Mouse (Mus musculus) midbrain, postnatal 0 days (tissue): ENCODE measurements around the gene 4933427D14Rik. TPM values are rescaled to one million over a fixed set of nuclear protein-coding genes. Genes with fewer than 3 reads are reported as not detected.

Experiments used
- ATAC-seq: fragments of 200-750 bp; cut with Nextera tagmentation; 2 replicates; pipeline ENCODE4 v1.8.0; 2017; ENCODE audit warnings: moderate number of reproducible peaks, mild to moderate bottlenecking, moderate TSS enrichment, moderate library complexity; ENCODE audit not compliant: low FRiP score
- DNase-seq: peaks from one replicate; pipeline ENCODE4 v3.0.0-alpha.2; 2015; ENCODE audit warnings: low spot score
- H3K27ac ChIP-seq: fragments of 300-500 bp; sonication (generic); 2 replicates; pipeline ENCODE4 v1.5.1; 2014; ENCODE audit warnings: low read depth, mild to moderate bottlenecking, low read length, mixed read lengths
- H3K27me3 ChIP-seq: fragments of 300-500 bp; sonication (generic); 2 replicates; pipeline ENCODE4 v1.6.1; 2014; ENCODE audit warnings: low read length, control low read depth, mixed read lengths; ENCODE audit not compliant: insufficient read depth
- H3K36me3 ChIP-seq: fragments of 300-500 bp; sonication (generic); 2 replicates; pipeline ENCODE4 v1.6.1; 2014; ENCODE audit warnings: low read length, control low read depth, mixed read lengths; ENCODE audit not compliant: insufficient read depth
- H3K4me1 ChIP-seq: fragments of 300-500 bp; sonication (generic); 2 replicates; pipeline ENCODE4 v1.6.1; 2014; ENCODE audit warnings: mild to moderate bottlenecking, control low read depth, antibody characterized with exemption, low read length, mixed read lengths; ENCODE audit not compliant: insufficient read depth
- H3K4me2 ChIP-seq: fragments of 300-500 bp; sonication (generic); 2 replicates; pipeline ENCODE4 v1.6.1; 2014; ENCODE audit warnings: low read depth, mild to moderate bottlenecking, low read length, mixed read lengths; ENCODE audit not compliant: poor library complexity, severe bottlenecking
- H3K4me3 ChIP-seq: fragments of 300-500 bp; sonication (generic); 2 replicates; pipeline ENCODE4 v1.5.1; 2014; ENCODE audit warnings: low read depth, mild to moderate bottlenecking, low read length, moderate library complexity
- H3K9ac ChIP-seq: fragments of 300-500 bp; sonication (generic); replicated peaks from 2 replicates; pipeline ENCODE4 v1.6.1; 2014; ENCODE audit warnings: mild to moderate bottlenecking, low read length, moderate library complexity, mixed read lengths; ENCODE audit not compliant: poor library complexity, severe bottlenecking
- H3K9me3 ChIP-seq: fragments of 300-500 bp; sonication (generic); 2 replicates; pipeline ENCODE4 v1.6.1; 2016; ENCODE audit warnings: low read length, control low read depth
- CTCF ChIP-seq: IDR thresholded peaks from 2 replicates; pipeline ENCODE4 v1.5.1; 2016; ENCODE audit warnings: antibody characterized with exemption, mild to moderate bottlenecking
- WGBS: fragments of 180-500 bp; shearing (Covaris S2); extraction: QIAGEN DNeasy Blood & Tissue Kit; methylation state at CpG from one replicate; pipeline ENCODE4 v1.1.7; 2014; 5-methylcytosine and 5-hydroxymethylcytosine counted together
- polyA plus RNA-seq: library from polyadenylated mRNA; unstranded; fragments of >200 nt; fragmentation: Nextera tagmentation; extraction: Ambion mirVana; gene quantifications from 2 replicates; pipeline ENCODE4 v1.2.1, GENCODE M21; 2015
- total RNA-seq: library from RNA; depleted of rRNA; stranded (reverse); fragments of >200 nt; gene quantifications from 2 replicates; pipeline ENCODE4 v1.2.3, GENCODE M21; 2014

Gene 4933427D14Rik
- total and polyA plus RNA-seq, 2 experiments from 2014 or later = 16.6 to 20.6 TPM

DNA sequence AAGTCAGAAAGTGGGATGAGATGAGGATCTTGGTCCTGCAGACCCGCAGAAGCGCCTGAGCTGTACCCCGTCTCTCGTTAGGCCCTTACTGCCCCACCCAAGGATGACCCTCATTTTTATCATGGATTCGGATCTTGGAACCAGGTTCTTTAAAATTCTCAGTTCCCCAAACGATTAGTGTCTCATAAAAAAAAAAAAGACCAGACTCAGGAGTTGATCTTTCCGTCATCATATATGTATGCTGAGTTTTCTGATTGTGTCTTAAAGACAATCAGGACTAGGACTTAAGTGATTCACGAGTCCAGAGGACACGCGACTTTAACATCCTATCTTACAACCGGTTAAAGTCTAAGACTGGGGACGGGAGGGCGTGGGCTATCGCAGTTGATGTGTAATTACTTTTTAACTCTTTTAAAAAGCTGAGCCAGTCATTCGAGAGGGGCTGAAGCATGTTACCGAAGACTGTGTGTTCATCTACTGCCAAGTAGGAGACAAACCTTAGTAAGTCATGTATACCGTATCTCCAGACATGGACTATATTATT lies 647 bp upstream of the 4933427D14Rik start:
- H3K9me3 ChIP-seq = no peaks in the 10 kb centered on the region
- H3K4me1 ChIP-seq = peaks cover 12% of the 10 kb centered on the region
- WGBS = 22% methylated on average over 17 of the region's 17 CpGs
- peak overlapping the region; percentile 80 for H3K4me3 ChIP-seq
- H3K27ac ChIP-seq = peak overlapping the region; percentile 78; the same call in 1 of the 2 replicates
- H3K4me2 ChIP-seq = peak overlapping the region; percentile 91
- ATAC-seq (no peak), DNase-seq (no peak)
- H3K27me3 ChIP-seq = no peaks in the 10 kb centered on the region
- TF ChIP-seq CTCF = no peak
- H3K36me3 ChIP-seq = peaks cover 21% of the 10 kb centered on the region
- peak overlapping the region; percentile 90 for H3K9ac ChIP-seq

DNA sequence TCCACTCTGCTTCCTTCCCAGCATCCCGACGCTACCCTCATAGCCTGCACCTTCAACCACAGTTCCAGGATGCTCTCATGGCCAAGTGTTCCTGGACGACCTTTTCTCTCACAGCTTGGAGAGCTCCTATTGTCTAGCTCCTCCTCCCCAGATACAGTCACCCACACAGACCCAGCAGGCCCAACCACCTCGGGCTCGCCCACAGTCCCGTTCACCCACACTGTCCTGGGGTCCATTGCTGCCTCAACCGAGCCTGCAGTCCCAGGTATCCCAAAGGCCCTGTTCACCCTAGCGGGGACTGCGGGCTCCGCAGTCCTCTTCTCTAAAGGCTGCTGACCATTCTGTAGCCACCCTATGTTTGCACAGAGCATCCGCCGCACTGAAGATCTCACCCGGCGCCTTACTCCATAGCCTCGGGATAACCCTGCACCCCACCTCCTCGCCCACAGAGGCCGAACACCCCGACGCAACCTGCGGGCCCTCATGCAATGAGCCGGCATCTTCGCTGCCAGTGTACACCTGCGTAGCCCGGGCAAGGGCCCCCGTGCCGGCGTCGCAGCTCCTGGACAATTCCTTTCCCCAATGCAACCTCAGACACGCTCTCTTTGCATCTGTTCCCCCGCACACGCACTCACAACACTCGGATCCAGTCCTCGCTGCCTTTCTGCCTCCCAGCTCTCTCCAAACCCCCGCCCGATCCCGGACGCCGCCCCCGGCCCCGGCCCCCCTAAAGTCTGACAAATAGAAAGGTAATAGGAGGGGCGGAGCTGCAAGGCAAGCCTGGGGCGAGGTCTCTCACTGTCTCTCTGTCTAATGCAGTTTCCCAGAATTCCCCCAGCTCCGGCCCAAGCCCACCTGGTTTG lies 687 bp downstream of the 4933427D14Rik start, which contains the start of gene Gm43951:
Gene Gm43951, minus strand, starts transcription at position 500 of the 863 bp plus-strand sequence.
- Histone ChIP-seq H3K9ac (peak within 1 kb of the TSS; percentile 90), H3K4me3 (peak within 1 kb of the TSS; percentile 80), H3K36me3 (peaks cover 13% of the 10 kb centered on the region), H3K27me3 (no peaks in the 10 kb centered on the region), H3K9me3 (no peaks in the 10 kb centered on the region), H3K4me2 (peak within 1 kb of the TSS; percentile 91), H3K27ac (peak within 1 kb of the TSS; percentile 78), H3K4me1 (peaks cover 12% of the 10 kb centered on the region)
- DNase-seq (peak; percentile 25), ATAC-seq (peak; percentile 59)
- peak; percentile 48 for TF ChIP-seq CTCF
- under 1% methylated on average over 43 of the region's 43 CpGs for WGBS

DNA sequence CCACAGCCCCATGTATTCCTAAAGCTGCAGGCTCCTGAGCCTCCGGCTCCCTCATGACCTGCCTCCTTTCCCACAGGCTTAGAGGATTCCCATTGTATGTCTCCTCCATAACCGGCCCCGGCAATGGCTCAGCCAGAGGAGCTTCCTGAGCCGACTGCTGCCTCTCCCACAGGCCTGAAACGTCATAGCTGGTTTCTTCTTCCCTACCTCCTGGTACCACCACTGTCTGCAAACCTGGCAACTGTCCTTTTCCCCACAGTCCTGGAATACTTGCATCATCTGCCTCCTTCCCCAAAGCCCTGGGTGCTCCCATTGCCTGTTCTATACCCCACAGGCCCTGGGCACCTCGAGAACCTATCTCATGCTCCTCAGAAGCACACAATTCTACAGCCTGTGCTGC lies 2.0 kb downstream of the 4933427D14Rik start:
- peak overlapping the region; percentile 91 for H3K4me2 ChIP-seq
- WGBS = 72% methylated on average over 6 of the region's 6 CpGs
- ATAC-seq (no peak), DNase-seq (no peak)
- TF ChIP-seq CTCF = no peak
- H3K27me3 ChIP-seq = no peaks in the 10 kb centered on the region
- no peaks in the 10 kb centered on the region for H3K9me3 ChIP-seq
- peak overlapping the region; percentile 80; the same call in 1 of the 2 replicates for H3K4me3 ChIP-seq
- H3K4me1 ChIP-seq = peaks cover 12% of the 10 kb centered on the region
- peak overlapping the region; percentile 90 for H3K9ac ChIP-seq
- H3K36me3 ChIP-seq = 0 out of 2 replicates have a peak, but pooled peaks cover 3% of the 10 kb centered on the region
- H3K27ac ChIP-seq = no peak overlapping the region

DNA sequence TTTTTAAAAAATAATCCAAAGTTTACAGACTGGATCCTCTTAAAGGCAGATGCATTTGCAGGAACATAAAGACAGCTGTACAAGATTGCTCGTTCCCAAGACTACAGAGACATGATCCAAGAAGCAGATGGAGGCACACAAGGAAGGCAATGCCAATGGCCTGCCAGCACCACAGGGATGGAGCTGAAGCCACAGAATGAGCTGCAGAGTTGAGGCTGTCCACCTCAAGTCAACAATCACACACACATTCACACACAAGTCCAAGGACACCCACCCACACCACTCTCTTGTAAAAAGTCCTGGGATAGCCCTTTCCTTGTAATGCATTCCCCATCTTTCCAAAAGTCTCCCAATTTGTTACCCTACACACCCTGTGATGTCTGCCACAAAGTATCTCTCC lies 3.8 kb downstream of the 4933427D14Rik start:
- H3K27me3 ChIP-seq = no peaks in the 10 kb centered on the region
- no peak for DNase-seq
- H3K9me3 ChIP-seq = no peaks in the 10 kb centered on the region
- H3K36me3 ChIP-seq = peaks cover 6% of the 10 kb centered on the region
- no peak overlapping the region for H3K27ac ChIP-seq
- no peak overlapping the region for H3K4me2 ChIP-seq
- peaks cover 12% of the 10 kb centered on the region for H3K4me1 ChIP-seq
- no peak overlapping the region for H3K4me3 ChIP-seq
- WGBS = 48% methylated on average over 1 of the region's 1 CpGs
- no peak for ATAC-seq
- H3K9ac ChIP-seq = no peak overlapping the region
- no peak for TF ChIP-seq CTCF

DNA sequence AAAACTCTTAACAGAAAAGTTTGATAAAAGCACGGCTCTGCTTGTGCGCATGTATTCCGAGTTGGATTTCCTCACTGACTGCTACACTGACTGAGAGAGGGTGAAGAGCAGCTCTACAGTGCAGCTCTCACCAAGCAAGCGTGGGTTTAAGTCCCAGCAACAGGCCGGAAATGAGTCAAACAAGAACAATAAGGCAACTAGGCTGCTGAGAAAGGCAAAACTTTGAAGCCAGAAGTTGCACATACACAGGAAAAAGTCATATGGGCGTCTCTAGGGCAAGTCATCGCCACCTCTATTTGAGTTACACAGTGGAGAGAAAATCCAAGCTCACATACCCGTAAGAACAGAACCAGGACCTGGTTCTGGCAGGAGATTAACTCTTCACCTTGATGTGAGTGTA lies 10.8 kb downstream of the 4933427D14Rik start:
- Histone ChIP-seq H3K9ac (no peak overlapping the region), H3K4me3 (no peak overlapping the region), H3K4me1 (no peaks in the 10 kb centered on the region), H3K36me3 (peaks cover 18% of the 10 kb centered on the region), H3K4me2 (no peak overlapping the region), H3K9me3 (no peaks in the 10 kb centered on the region), H3K27me3 (no peaks in the 10 kb centered on the region), H3K27ac (no peak overlapping the region)
- TF ChIP-seq CTCF = no peak
- WGBS = 88% methylated on average over 8 of the region's 8 CpGs
- ATAC-seq (no peak), DNase-seq (no peak)

DNA sequence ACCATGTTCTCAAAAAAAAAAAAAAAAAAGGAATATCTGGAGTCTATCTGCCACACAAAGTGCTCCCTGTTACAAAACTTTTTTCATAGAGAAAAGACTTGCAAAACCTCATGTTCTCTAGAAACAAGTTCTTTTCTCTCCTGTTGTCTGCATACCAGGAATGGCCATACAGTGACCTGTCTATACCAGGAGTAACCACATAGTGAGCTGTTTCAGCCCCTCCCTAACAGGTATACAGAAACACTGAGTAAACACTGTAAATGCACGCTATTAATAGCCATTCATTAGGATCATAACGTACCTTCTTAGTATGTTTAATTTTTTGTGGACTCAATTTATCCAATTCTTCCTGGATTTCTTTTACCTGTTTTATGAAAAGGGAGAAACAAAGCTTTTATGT lies 13.0 kb downstream of the 4933427D14Rik start:
- 98% methylated on average over 2 of the region's 2 CpGs for WGBS
- H3K27me3 ChIP-seq = no peaks in the 10 kb centered on the region
- TF ChIP-seq CTCF = no peak
- H3K27ac ChIP-seq = no peak overlapping the region
- H3K4me2 ChIP-seq = no peak overlapping the region
- no peaks in the 10 kb centered on the region for H3K4me1 ChIP-seq
- peaks cover 31% of the 10 kb centered on the region for H3K36me3 ChIP-seq
- no peaks in the 10 kb centered on the region for H3K9me3 ChIP-seq
- DNase-seq = no peak
- no peak overlapping the region for H3K4me3 ChIP-seq
- no peak for ATAC-seq
- no peak overlapping the region for H3K9ac ChIP-seq
